ENCODE assay signal across 8 mouse cellular contexts in the genomic region with DNA sequence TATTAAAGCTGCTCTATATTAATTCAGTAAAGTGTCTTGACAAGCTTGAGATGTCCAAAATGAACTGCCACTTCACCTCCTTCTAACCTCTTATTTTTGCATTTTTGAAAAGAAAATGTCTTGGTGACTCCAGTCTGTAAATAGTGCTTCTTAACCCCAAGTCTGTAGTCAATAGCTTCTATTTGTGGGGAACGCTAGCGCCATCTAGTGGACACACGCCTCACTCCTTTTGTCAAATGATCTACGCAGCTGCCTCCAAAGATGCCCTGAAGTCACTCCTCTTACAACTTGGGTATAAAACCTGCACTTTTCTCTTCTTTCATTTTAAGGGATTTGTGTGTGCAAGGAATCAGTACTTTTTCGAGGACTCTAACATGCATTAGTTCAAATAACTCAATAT.
A peak's percentile ranks its signal among the peaks of the same experiment; 100 is the strongest.
DNase-seq lines count a peak whose midpoint lies in the region; ATAC-seq and TF ChIP-seq lines count a peak whose summit lies in the region.

No protein-coding gene starts in this region.

- no peak overlapping the region for H3K4me3 ChIP-seq in hindbrain, postnatal 0 days (ENCODE audit: low read length)
- H3K4me3 ChIP-seq in limb, embryonic 13.5 days, result no peak overlapping the region
- no peak overlapping the region for H3K4me3 ChIP-seq in neural tube, embryonic 11.5 days (ENCODE audit: low read depth, low read length)

- no peaks in the 10 kb centered on the region for H3K4me1 ChIP-seq in hindbrain, postnatal 0 days (ENCODE audit: insufficient read depth, low read length)
- H3K4me1 ChIP-seq in limb, embryonic 13.5 days, result no peaks in the 10 kb centered on the region
- no peaks in the 10 kb centered on the region for H3K4me1 ChIP-seq in neural tube, embryonic 11.5 days (ENCODE audit: control insufficient read depth, insufficient read depth, low read length)

- no peak for TF ChIP-seq POLR2A in brain, embryonic 14.5 days (IDR thresholded peaks at IDR 0.05; ENCODE audit: borderline replicate concordance, extremely low read depth, insufficient read depth, insufficient read length, poor library complexity, severe bottlenecking)

- H3K36me3 ChIP-seq in hindbrain, postnatal 0 days (ENCODE audit: insufficient read depth, low read length), result no peaks in the 10 kb centered on the region
- no peaks in the 10 kb centered on the region for H3K36me3 ChIP-seq in limb, embryonic 13.5 days
- H3K36me3 ChIP-seq in neural tube, embryonic 11.5 days (ENCODE audit: control insufficient read depth, insufficient read depth, low read length), result no peaks in the 10 kb centered on the region

- no peaks in the 10 kb centered on the region for H3K27me3 ChIP-seq in hindbrain, postnatal 0 days (ENCODE audit: insufficient read depth, low read length)
- H3K27me3 ChIP-seq in limb, embryonic 13.5 days, result no peaks in the 10 kb centered on the region
- H3K27me3 ChIP-seq in neural tube, embryonic 11.5 days (ENCODE audit: control insufficient read depth, insufficient read depth, low read length), result no peaks in the 10 kb centered on the region

- DNase-seq in spleen, postnatal 4 days (ENCODE audit: low spot score in 2 of 2), result peak; percentile 15 to 62
- no peak for DNase-seq in spleen, postnatal 36 days (ENCODE audit: low spot score in 2 of 2)
- peak; percentile 95 for DNase-seq in brain, embryonic 14.5 days (ENCODE audit: low read depth)
- peak; percentile 12 for DNase-seq in fibroblast of lung, adult 2 months (ENCODE audit: low read depth)
- DNase-seq in hindbrain, postnatal 0 days (ENCODE audit: low spot score), result peak; percentile 93
- peak; percentile 81 for DNase-seq in neural tube, embryonic 11.5 days (ENCODE audit: low spot score)
- peak; percentile 32 for DNase-seq in urinary bladder, adult 2 months (ENCODE audit: low spot score)

- no peak overlapping the region for H3K4me2 ChIP-seq in hindbrain, postnatal 0 days (ENCODE audit: low read depth, low read length)
- no peak overlapping the region for H3K4me2 ChIP-seq in limb, embryonic 13.5 days (replicated peaks)
- no peak overlapping the region for H3K4me2 ChIP-seq in neural tube, embryonic 11.5 days (ENCODE audit: low read depth)

- H3K9me3 ChIP-seq in hindbrain, postnatal 0 days (ENCODE audit: low read length), result no peaks in the 10 kb centered on the region
- no peaks in the 10 kb centered on the region for H3K9me3 ChIP-seq in limb, embryonic 13.5 days
- no peaks in the 10 kb centered on the region for H3K9me3 ChIP-seq in neural tube, embryonic 11.5 days (ENCODE audit: control insufficient read depth, low read length)

- no peak overlapping the region for H3K27ac ChIP-seq in hindbrain, postnatal 0 days
- H3K27ac ChIP-seq in limb, embryonic 13.5 days, result no peak overlapping the region
- H3K27ac ChIP-seq in neural tube, embryonic 11.5 days (ENCODE audit: low read depth, low read length), result no peak overlapping the region

- ATAC-seq in hindbrain, postnatal 0 days, result 0 out of 2 replicates have a peak, but pooled peaks have one; percentile 68
- ATAC-seq in limb, embryonic 13.5 days (ENCODE audit: low FRiP score, low read depth), result peak; percentile 69; the same call in 1 of the 2 replicates
- peak; percentile 48; the same call in 1 of the 2 replicates for ATAC-seq in neural tube, embryonic 11.5 days (ENCODE audit: insufficient read depth, low FRiP score, low TSS enrichment)

- H3K9ac ChIP-seq in hindbrain, postnatal 0 days (replicated peaks; ENCODE audit: low read length), result no peak overlapping the region
- H3K9ac ChIP-seq in limb, embryonic 13.5 days, result no peak overlapping the region
- H3K9ac ChIP-seq in neural tube, embryonic 11.5 days (ENCODE audit: low read length), result no peak overlapping the region

- peak; percentile 84; the same call in 1 of the 2 replicates for TF ChIP-seq CTCF in brain, embryonic 14.5 days (IDR thresholded peaks at IDR 0.05; ENCODE audit: borderline replicate concordance, extremely low read depth, insufficient read depth, insufficient read length)
- peak; percentile 92 for TF ChIP-seq CTCF in hindbrain, postnatal 0 days (IDR thresholded peaks at IDR 0.05; ENCODE audit: low read depth)

- WGBS in hindbrain, postnatal 0 days, result 3% methylated on average over 5 of the region's 5 CpGs
- under 1% methylated on average over 5 of the region's 5 CpGs for WGBS in limb, embryonic 13.5 days
- 3% methylated on average over 5 of the region's 5 CpGs for WGBS in neural tube, embryonic 11.5 days

Comparison
In these comparisons a context has a peak if more than half of its experiments do, and no peak if none do; other contexts are left out.
1. DNase-seq: peak in spleen, postnatal 4 days (2 of 2), brain, embryonic 14.5 days (single experiment), fibroblast of lung, adult 2 months (single experiment), hindbrain, postnatal 0 days (single experiment), neural tube, embryonic 11.5 days (single experiment) and urinary bladder, adult 2 months (single experiment); none in spleen, postnatal 36 days (0 of 2).
2. Peak in every context shown above with its lines, with median percentiles within 50 percentile points of each other: ATAC-seq.